Mouse (Mus musculus) inflammation-experienced regulatory T-cells, adult 6 months (primary cell): ENCODE measurements at regions not wholly inside any gene's neighbourhood (a gene's known extent, or its start where the extent isn't known, plus 50 kb on each side); places are given as distances from the start of the nearest gene placed in this dataset.

ENCODE experiments used
- ATAC-seq: one replicate; pipeline ENCODE4 v1.8.0; 2017

DNA sequence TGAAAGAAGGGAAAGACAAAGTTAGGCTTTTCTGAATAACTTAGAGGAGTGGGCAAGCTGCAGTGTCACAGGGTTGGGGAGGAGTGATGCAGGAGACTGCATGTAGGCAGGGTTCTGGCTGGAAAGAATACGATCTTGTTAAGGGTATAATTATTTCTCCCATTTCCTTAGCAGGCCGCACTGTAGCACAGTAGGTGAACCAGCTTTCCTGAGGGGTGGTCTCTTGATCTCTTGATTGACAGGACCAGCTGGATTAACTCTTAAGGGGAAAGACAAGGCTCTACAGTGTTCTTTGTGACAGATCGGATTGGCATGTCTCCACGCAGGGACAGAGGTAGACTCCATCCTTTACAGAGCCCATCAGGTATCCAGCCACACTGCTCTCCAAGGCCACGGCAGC, 54.5 kb upstream of the Meis1 start:
- no peak for ATAC-seq

DNA sequence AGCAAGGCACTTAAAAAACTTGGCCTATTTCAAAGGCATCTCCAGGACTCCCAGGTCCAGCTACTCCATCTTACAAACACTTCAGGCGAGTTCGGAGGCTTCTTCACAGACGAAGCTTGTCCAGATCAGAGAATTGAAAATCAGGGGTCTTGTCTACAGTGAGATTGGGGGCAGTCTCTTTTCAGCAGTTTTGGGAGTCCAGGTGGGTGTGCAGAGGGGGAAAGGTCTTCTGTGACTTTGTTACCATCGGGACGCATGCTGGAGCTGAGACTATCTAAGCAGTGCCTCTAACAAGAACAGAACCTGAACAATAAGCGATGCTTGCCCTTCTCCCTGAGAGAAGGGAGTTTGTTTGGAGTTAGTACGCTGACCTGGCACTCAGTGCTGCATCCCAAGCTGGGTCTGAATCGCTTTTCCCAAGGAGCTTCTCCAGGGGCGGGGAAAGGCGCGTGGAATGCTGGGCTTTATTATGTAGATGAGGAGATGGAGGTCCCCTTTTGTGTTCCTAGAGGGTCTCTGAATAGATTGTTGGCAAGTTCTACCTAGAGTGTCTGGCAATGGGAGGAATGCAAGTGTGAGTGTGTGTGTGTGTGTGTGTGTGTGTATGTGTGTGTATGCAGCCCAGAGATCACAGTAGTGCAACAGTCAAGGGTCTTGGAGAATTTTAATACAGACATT, 55.2 kb upstream of the Meis1 start:
- no peak for ATAC-seq

DNA sequence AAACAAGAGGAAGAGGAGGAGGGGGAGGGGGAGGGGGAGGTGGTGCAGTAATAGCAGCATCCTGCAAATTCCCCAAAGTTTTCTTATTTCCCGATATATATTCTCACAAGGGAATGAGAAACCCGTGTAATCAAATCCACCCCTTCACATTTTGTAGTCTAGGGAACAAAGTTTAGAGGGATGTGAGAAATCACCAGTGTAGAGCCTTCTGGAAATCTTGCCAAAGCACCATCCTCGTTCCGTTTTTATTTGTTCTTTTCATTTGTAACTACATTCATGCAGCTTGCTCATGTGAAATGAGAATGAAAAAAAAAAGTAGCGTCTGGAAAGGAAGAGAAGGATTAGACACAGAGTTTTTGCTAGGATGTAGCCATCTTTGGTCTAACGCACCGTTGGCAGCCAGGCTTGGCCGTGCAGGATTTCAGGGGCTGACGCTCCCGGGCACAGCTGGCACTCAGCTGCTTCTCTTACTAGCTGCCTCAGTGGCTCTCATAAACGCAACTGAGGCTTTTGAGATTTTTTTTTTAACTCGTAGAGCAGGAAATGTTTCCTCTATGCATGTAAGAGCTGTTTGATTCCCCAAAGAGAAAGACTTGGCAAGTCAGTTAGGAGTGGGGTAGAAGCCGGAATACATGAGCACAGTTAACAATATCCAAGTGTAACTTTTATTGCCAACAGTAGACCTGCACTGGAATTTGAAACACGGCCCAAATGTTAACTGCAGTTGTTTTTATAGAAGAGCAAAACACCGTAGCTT, 72.5 kb upstream of the Meis1 start:
- ATAC-seq: no peak

DNA sequence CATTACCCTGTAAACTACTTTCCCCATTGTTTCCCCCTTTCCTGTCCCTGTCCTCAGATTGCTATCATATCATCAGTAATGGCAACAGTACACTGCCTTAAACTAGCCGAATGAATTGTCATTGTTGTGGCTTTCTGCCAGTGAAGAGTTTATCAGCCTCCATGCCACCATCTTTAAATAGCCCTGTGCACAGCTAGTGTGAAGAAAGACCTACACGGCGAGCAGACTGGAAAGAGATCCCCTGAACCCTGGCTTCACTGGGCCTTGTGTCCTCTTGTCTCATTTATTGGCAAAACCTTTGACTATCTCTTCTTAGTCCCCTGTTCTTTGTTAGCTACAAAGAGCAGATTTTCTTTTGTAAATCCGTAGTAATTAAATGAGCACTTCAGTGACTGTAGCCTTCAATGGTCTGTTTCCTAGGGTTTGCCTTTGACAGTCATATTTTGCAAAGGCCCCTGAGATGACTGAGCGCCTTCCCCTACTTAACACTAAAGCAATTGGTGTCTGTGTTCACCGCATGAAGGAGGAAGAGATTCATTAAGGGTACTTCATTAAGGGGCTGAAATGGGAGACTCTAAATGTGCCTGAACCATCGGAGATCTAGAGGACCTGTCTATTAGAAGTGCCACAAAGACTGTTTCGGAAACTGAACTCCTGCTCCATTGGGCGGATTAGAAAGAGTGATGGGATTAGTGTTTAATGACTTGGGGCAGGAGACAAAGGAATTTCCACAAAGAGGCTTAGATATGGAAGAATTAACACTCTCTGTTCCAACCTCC, 74.4 kb upstream of the Meis1 start:
- ATAC-seq: no peak

DNA sequence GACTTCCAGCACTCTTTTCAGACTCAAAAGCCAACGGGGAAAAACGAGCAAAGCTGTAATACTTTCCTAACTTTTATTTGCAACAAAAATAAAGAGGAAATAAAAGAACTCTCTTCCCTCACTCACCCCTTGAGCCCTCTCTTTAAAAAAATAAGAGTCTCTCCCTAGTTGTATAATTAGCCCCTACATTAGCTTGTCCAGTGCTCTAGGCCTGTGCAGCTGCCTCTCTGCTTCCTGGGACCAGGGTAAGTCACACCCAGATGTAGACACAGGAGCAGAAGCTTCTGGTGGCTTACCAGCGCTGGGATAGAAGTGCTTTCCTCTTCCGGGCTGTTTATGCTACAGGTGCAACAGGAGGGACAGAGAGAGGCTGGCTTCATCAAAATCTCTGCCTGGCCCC, 75.0 kb upstream of the Meis1 start:
- no peak for ATAC-seq

DNA sequence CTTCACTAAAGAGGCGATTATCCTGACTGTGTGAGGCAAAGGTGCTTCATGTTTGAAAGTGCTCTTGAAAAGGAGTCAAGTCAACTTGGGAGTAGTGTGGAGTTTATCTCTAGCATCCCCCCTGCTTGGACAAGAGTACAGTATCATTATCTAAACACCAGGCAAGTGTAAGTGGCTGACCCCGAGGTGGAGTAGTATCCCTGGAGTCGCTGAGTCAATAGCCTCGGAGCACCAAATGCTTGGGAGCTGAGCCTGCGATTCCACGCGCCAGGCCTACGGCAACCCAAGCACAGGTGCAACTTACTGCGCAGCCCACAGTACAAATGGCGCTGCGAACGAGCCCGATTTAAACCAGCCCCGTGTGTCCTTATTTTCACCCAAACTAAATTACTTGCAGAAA, 75.4 kb upstream of the Meis1 start:
- ATAC-seq: no peak

DNA sequence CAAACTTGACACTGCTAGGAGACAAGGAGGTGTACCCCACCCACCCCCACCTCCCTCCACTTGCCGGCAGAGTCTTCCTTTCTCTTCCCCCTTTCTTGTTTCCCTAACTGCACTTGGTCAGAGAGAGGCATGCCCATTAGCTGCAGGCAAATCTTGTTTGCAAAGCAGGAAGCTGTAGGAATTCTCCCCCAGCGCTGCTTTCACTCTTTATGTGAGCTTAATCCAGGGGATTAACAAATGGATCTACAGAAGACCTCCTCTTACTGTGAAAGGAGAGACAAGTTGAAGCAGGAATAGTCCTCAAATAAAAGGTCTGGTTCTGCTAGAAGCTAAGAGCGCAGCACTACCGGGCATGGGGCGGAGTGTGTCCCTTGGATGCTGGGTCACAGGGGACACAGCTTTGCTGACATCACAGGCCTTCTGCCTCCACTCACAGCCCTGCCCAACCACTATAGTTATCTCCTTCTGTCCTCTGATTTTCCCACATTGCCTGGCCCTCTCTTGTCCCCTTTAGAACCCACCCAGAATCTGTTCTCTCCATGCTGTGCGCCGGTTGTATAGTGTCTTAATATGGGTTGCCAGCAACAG, 84.3 kb upstream of the Meis1 start:
- ATAC-seq: no peak

DNA sequence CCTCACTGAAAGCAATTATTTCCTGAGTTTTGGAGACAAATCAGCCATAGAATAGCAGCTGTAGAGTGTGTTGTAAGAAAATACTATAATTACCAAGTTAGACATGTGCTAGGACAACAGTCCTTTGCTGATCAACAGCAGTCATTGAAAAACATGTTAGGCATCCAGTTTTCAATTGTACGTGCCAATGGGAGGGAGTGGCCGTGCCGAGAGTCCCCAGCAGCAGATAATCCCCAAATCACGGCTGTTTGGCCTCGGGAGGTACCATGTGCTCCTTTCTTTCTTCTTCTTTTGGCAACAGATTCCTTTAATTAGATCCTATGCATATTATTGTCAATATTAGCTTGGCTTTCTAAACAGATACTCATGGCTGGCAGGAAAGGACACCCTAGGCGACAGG, 88.4 kb upstream of the Meis1 start:
- ATAC-seq: no peak

DNA sequence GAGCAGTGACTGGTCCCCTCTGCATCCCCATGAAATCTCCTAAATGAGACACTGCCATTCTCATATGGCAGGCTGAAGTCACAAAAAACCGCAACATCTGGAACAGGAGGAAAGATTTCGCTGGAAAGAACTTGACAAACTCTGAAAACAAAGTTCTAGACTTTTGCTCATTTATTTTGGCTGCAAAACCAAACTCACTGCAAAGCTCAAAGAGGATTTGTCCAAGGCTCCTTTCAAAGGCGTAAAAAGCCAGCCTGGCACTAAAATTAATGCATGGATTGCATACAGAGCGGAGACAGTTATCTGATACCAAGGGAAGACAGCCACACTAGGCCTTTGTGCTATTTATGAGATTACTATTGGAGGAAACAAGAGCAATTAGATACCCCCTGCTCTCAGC, 90.3 kb upstream of the Meis1 start:
- ATAC-seq: no peak

DNA sequence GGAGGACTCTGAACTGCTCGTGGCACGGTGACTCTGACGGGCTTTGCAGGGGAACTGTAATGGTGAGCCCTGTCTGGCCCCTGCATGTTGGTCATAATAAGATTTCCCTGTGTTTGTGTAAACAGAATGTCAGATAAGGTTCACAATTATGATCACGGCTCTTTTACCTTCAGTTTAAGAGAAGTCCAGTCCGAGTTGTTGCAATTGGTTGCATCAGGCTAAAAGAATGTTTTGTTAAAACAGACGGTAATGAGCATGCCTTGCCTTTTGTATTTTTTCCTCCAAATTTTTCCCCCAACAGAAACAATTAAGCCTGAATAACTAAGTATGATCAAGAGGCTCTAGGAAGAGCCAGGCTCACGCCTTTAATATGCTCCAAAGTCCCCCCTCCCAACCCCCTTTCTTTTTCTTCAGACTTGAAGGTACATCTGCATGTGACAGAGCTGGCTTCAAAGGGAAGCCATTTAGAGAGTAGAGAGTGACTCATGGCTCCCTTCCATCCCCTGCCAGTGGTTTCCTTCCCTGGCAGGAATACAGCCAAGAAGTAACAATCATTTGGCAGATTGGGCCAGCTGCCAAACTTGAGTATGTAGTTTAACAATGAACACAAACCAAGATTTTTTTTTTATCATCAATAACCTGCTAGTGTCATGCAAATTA, 93.3 kb upstream of the Meis1 start:
- ATAC-seq: no peak

DNA sequence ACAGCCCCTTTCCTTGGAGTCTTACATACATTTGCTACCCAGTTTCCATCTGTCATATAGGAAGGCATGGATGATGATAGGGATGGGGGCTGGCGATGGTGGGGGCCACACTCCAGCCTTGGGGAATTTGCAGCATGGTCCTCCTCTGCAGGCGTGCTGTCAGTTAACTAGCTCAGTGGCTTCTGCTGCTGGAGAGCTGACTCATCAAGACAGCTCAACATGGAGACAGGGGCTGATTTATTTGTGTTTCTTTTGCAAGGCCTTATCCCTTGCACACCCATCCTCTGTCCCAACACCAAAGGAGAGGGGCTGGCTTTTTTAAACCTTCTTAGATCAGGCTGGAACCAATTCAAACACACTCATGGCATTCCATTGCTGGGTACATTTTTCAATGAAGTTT, 98.3 kb upstream of the Meis1 start:
- no peak for ATAC-seq

DNA sequence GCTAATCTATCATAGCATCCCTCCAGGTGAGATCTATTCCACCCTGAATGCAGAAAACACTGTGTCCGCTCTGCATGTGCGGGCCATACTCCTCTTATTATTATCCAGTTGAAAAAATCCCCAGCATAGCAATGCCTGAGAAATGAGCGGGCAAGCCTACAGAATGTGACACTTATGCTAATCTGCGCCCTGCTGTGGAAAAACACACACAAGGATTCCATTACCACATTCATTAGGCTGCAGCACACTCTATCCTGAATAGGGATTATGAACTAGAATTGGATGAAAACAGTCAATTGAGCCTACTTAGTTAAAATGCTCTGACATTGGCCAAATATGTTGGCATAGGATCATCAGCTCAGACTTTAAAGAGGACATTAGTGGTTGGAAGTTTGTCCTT, 99.5 kb upstream of the Meis1 start:
- ATAC-seq: no peak

DNA sequence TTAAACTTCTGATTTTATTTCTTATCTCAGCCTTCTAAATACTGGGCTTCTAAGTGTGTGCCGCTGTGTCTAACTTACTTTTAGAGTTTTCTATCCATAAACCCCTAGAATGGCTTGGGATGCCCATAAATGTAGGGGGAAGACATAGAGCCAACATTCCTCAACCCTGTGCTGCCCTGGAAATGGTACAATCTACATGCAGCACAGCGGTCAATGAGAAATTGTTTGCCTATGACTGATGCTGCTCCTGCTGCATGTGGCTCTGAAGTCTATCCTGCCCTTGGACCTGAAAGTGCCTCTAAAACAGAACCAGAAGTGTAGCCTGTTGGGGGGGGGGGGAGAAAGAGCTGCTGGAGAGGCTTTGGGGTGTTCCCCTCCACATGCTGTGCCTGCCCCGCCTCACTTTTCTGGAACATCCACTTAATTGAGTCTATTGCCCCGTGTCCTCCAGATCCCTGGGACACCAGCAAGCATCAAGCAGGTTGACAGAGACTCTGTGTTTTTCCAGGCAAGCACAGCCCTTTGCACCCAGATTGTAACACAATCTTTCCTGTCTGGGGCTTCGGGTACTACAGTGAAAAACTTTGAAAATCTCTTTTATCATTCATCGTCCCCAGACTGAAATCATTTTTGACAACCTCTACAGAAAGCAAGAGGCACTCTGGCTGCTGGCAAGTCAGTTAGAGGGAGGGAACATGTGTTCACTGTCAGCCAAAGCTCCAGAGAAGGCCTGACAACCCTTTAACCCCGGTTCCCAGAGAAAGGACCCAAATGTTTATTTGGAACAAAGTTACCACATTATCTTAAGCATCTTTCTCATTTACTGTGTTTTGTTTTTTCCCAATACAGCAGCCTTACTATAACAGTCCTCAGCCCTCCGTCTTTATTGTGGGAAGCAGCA, 101.4 kb upstream of the Meis1 start:
- ATAC-seq: no peak

DNA sequence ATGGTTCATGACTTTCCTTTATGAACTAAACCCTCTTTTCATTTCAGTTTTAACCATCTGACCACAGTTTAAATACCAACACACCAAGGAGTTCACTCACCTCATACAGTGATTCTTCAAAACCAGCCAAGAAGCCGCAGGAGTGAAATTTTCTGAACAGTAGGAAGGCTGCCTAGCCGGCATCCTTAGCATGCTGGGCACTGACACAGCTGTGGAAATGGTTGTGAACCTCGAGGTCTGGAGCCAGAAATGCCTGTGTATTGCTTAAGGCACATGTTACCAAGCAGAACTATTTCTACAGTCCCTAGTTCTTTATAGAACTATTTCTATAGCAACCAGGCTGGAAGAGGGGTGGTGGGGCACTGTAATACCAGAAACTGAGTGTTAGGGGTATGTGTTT, 102.1 kb upstream of the Meis1 start:
- no peak for ATAC-seq

DNA sequence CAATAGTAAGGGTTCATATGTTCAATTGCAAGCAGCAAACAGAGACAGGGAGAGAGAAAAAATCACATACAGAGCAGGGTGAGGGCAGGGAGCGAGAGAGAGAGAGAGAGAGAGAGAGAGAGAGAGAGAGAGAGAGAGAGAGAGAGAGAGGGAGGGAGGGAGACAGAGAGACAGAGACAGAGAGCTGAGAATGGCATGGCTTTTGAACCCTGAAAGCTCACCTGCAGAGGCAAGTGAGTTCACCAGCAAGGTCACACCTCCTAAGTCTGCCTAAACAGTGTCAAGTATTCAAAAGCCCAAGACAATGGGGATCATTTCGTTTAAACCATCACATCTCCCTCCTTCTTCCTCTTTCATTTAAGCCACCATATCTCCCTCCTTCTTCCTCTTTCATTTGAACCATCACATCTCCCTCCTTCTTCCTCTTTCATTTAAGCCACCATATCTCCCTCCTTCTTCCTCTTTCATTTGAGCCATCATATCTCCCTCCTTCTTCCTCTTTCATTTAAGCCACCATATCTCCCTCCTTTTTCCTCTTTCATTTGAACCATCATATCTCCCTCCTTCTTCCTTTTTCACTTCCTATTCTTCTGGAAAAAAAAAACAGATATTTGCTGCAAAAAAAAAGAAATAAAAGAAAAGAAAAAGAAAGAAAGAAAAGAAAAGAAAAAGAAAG, 116.7 kb upstream of the Meis1 start:
- no peak for ATAC-seq

DNA sequence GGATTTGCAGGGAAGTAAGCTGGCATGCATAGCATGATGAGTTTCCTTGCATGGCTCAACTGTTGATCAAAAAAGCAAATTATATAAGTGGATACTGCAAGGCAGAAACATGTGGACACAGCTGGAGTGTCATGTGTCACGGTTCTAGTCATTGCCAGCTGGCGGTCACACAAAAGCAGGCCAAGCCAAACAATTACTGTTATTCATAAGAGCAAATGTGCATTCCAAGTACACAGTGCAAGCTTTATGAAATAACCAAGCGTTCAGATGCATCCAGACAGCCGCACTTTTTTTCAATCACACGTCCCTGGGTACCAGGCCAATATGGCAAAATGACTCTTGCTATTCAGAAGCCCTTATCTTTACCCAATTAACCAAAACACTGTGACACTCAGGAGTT, 119.6 kb upstream of the Meis1 start:
- no peak for ATAC-seq

DNA sequence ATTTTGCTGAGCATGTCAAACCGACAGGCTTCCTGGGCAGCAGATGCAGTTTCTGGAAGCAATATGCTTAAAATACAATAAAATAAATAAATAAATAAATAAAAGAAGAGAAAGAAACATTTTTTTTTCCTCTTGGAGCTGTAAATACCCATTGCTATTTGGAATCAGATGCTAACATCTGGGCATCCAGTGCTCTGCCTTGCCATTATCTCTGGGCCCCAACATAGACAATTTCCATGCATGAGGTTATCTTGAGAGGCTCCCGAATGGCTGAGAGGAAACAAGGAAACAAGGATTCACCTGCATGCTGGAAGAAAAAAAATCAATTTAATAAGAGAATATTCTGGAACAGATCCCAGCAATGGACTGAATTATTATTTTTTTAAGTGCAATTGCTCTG, 120.0 kb upstream of the Meis1 start:
- no peak for ATAC-seq

DNA sequence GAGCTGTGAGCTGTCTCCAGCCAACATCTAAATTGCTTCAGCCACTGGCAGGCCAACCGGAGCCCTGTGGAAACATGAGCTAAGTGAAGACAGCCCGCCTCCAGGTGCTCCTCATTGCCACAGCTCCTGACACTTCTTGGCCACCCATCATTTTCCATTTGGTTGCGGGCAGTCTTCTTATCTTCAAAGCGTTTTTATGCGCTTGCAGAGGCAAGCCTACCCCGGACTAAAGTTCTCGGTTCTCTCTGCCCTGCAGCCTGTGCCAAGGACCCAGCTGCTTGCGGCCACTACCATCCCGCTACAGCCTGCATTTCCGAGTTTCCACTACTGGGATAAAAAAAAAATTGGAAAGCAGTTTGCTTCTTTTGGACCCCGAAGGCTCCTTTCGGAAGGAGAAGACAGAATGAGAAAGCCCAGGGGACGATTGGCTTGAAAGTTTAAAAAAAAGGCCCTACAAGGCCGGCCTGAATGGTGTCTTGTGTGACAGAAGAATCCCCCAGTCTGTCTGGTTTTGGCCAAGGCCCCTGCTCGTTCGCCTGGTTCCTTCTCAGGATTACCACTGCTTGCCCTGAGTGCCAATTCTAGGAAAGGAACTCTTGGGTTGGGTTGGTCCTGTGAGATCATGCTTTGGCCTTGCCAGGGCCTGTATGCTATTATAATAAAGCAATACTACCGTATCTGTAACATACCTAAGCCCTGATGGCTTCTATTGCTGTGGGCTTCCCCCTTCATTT, 124.6 kb upstream of the Meis1 start:
- ATAC-seq: no peak

DNA sequence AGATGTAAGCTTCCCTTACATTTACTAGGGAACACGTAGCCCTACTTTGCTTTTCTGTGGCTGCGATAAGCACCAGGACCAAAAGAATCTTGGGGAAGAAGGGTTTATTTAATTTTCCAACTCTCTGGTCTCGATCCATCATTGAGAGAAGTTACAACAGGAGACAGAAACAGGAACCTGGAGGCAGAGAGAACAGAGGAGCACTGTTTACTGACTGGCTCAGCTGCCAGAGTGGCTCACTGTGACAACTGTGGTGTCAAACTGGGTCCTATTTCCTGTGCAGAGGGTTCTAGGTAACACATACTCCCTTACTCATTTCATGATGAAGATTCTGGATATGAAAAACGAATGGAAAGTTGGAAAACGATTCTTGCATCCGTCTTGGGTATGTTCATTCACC, 125.7 kb upstream of the Meis1 start:
- no peak for ATAC-seq

DNA sequence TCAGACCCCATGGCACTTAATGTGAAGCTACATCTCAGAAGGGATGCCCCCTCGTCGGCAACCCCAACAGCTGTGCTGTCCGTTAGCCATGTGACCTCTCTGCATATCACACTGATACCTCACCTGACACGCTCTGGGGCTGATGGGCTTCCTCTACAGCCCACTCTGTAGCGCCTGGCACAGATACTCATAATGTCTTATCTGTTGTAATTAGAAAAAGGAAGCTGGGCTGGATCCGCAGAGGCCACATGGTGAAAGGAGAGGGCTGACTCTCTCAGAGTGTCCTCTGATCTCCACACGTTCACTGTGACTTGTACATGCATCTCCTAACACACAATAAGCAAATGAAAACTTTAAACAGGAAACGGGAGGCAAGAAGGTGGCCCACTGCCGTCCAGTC, 126.5 kb upstream of the Meis1 start:
- ATAC-seq: no peak

DNA sequence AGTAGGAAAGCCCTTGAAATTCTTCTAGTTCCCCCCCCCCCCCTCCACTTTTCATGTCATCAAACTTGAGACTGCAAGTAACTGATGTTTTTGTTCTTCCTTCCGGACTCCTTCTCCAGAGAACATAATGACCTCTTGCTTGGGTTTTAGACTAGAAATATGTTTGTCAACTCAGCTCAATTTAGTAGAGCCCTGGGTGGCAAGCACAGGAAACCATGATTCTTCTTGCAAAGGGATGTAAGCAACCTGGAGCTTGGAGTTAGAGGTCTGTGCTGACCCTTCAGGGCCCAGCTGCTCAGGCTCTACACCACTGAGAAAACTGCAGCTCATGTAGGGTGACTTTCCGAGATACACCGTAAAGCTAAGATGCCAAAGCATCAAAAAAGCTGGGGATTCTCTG, 127.2 kb upstream of the Meis1 start:
- ATAC-seq: no peak
